Comparison of ENCODE assay signal across 14 mouse cellular contexts in the genomic region with DNA sequence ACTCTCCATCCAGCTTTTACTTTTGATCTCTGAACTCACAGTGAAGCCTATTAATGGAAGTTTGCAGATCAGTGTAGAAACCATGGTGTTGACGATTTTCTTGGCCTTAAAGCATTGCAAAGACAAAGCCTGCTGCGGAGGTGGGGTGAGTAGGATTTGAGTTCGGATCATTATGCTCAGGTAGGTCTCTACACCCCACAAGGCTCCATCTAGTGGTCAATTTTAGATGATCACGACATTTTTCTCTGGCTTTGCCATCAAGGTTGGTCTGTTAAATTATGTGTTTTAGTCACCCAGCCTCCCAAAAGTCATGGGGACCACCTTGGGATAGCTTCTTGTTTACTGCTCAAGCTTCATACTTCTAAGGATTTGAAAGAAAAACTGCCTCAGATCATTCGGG.
DNase-seq lines count a peak whose midpoint lies in the region; ATAC-seq and TF ChIP-seq lines count a peak whose summit lies in the region.
"Had no signal": no experiment of that assay in that cellular context is flagged by ENCODE, and none has a peak within 500 bp of the region (broad histone marks: within the 10 kb centered on the region; RNA-seq: fewer than 3 reads in every experiment).

No protein-coding gene starts in this region.

- intact Hi-C loops in left cerebral cortex, adult 2 months (cut with DNase I) = loop anchor here (5.0 to 10.0 kb wide), 2 partner anchors 263 to 269 kb away; no protein-coding TSS in a partner anchor
- intact Hi-C loops in left cerebral cortex, postnatal 25 days (cut with DNase I) = loop anchor here (10.0 kb wide), 1 partner anchor 353 kb away; no protein-coding TSS in a partner anchor

- TF ChIP-seq CTCF in left cerebral cortex, adult 2 months (IDR thresholded peaks at IDR 0.05) = peak; percentile 50

- no peak overlapping the region for H3K27ac ChIP-seq in left cerebral cortex, adult 2 months
- H3K27ac ChIP-seq: limb, embryonic 15.5 days; stomach, embryonic 15.5 days had no signal

- peak; percentile 22 for DNase-seq in CD4-positive, CD25-positive, alpha-beta regulatory T cell, adult 2 months (ENCODE audit: low read depth, low spot score)
- DNase-seq in left cerebral cortex, adult 2 months (ENCODE audit: extremely low spot score in 1 of 2, low spot score in 2 of 2) = no peak
- DNase-seq in left cerebral cortex, postnatal 25 days (ENCODE audit: low spot score in 2 of 2) = no peak
- peak; percentile 21 for DNase-seq in ES-CJ7 (ENCODE audit: low read depth, low spot score)
- DNase-seq in c-Kit-positive CD71-negative TER-119-negative erythroid progenitor cells, embryonic 14.5 days (ENCODE audit: low read depth) = peak; percentile 13
- no peak for DNase-seq in Muller cell, postnatal 12 days (ENCODE audit: inconsistent ontology term)
- DNase-seq in spleen, postnatal 14 days (ENCODE audit: low spot score in 2 of 2) = no peak
- DNase-seq: gastrocnemius, postnatal 10 days; heart, postnatal 14 days; kidney, adult 18-20 months; layer of hippocampus, postnatal 36 days had no signal

- no peak overlapping the region for H3K4me3 ChIP-seq in left cerebral cortex, adult 2 months
- H3K4me3 ChIP-seq: limb, embryonic 15.5 days; stomach, embryonic 15.5 days had no signal

- ATAC-seq in CD4-positive, CD25-positive, alpha-beta regulatory T cell, adult 4 months = no peak

Comparison
In these comparisons a context has a peak if more than half of its experiments do, and no peak if none do; other contexts are left out.
1. DNase-seq: peak in CD4-positive, CD25-positive, alpha-beta regulatory T cell, adult 2 months (single experiment), ES-CJ7 (single experiment) and c-Kit-positive CD71-negative TER-119-negative erythroid progenitor cells, embryonic 14.5 days (single experiment); none in left cerebral cortex, adult 2 months (0 of 2), left cerebral cortex, postnatal 25 days (0 of 2), Muller cell, postnatal 12 days (single experiment) and spleen, postnatal 14 days (0 of 2).